Mouse (Mus musculus) urinary bladder, postnatal 14 days (tissue): ENCODE data around the gene Hspa1b.

Source experiments
- DNase-seq: peaks from one replicate; pipeline ENCODE4 v3.0.0; 2021; ENCODE audit warnings: low spot score

The Hspa1b gene

DNA sequence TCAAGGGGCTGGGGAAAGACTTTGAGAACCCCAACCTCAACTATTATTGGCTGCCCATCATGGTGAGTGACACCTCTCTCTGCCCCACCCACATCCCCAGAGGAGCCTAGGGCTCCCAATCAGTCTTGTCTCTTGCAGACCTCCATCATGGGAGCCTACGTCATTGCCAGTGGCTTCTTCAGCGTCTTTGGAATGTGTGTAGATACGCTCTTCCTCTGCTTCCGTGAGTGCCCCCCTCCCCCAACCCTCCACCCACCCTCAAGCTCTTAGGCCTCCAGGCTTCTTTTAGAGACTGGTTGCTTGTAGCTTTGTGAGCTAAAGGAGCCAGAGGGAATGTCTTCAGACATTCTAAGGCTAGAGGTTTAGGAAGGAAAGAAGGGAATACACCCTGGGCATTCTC, 30.2 kb downstream of the Hspa1b start:
- no peak for DNase-seq

DNA sequence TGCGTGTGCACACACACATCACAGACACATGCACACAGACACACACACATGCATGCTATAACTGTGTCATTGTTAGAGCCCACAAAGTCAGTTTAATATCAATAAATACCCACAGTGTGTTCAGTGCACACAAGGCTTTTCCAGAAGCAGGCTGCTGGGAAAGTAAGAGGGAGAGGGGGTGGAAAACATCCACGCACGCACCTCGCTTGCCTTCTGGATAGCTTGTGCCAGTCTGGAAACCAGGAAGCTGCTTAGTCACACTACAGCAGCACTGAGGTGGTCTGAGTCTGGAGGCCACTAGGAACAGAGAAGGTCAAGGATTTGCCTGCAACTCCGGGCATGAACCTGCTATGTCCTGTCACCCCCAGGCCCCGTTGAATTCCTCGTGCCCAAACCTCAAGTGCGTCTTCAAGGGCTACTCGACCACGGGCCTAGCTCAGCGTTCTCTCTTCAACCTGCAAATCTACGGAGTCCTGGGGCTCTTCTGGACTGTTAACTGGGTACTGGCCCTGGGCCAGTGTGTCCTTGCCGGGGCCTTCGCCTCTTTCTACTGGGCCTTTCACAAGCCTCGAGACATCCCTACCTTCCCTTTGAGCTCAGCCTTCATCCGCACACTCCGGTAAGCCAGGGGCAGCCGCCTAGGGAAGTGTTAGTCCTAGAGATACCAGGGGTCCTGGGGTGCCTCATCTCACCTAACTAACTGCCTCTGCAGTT, 31.6 kb downstream of the Hspa1b start:
- no peak for DNase-seq

GRCm38 (mm10) chr17:34924258-34924657, 34.8 kb downstream of the Hspa1b start:
- no peak for DNase-seq

DNA sequence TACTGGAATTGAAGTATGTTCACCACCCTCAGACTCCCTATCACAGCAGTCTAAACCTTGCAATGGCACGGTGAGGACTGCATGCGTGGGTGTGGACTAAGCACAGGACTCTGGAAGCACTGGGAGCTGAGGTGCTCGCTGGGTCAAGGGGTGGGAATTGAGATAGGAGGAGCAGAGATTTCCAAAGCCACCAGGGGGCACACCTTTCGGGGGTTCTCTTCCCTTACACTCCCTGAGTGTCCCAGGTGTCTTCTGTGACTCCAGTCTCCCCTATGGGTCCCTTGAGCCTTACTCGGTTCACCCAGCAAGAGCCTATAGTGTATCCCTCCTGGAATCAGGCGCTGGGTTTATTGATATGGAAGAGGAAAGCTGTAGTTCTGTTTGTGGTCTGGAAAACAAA, 36.1 kb downstream of the Hspa1b start:
- DNase-seq: no peak

DNA sequence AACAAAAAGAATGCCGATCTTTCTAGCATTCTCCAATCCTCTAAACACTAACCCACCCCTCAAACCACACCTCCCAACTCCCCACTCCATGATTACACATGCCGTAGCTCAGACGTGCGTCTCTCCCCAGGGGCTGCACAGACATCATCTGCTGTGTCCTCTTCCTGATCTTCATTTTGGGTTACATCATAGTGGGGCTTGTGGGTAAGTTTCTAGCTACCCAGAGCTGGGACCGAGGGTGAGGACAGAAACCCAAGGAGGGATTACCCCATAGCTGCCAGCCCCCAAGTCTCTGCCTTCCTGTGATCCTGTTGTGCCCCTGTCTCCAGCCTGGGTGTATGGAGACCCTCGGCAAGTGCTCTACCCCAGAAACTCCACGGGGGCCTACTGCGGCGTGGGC, 41.9 kb downstream of the Hspa1b start:
- DNase-seq: no peak

DNA sequence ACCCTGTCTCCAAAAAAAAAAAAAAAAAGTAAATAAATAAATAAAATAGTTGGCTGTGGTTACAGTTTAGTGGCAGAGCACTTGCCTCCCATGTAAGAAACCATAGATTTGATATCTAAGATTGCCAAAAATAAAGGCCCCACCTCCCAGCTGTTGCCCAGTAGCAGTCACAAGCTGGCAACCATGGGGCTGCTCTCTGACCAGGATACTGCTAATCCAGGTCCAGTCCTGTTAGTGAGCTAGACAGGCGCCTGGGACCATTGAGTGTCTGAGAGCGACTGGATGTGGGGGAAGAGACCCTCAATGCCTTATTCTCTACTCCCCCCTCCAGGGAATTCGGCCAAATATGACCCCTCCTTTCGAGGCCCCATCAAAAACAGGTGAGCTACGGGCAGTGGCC, 42.7 kb downstream of the Hspa1b start:
- no peak for DNase-seq

DNA sequence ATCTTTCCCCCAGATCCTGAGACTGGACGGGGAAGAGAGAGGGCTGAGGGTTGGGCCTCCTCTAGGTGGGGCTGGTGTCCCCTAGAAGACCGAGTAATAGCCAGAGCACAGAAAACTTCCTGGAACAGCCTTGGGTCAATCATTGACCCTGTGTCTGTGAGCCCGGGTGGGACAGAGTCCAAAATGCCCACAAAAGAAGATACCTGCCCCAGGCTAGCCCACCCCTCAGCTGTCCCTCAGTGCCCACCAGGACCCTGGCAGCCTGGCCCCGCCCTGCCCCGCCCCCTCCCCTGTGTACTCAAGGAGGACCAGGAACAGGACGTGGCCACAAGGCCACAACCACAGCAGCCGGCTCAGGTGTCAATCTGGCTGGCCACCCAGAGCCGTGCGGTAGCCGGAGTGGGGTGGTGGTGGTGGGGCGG, 43.6 kb downstream of the Hspa1b start:
- DNase-seq: peak; percentile 58

DNA sequence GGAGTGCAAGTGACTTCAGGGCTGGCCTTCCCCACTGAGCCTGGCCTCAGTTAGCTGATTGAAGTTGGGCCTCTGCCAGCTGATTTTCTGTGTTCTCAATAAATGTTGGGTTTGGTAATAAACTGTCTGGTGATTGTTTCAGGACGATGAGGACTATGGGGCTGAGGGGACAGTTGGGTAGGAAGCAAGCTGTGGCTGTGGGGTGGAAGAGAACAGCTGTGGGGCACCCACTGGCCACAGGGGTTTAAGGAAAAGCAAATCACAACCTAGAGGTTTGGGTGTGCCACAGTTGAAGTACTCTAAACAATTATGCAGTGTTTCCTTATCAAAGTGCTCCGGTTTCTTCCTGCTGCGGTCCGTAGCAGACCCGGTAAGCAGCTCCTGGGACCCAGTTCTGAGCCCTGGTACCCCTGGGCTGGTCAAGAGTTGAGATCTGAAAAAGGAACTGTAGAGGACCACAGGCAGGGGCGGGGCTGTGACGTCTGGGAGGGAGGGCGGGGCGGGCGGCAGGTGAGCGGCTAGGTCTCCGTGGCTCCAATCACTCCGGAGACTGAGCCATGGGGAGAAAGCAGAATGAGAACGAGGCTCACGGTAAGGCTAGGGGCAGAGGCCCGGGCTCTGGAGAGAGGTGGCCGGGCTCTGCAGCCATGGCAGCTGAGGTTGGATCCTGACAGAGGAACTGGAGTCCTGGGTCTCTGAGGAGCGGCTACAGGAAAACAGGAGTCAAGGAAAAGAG, 44.9 kb downstream of the Hspa1b start, which contains the start of gene Slc44a4:
Gene Slc44a4 (plus strand): TSS at position 537 of the 736 bp plus-strand sequence.
- DNase-seq: no peak

GRCm38 (mm10) chr17:34911945-34912351, 47.1 kb downstream of the Hspa1b start:
- DNase-seq: peak; percentile 84

DNA sequence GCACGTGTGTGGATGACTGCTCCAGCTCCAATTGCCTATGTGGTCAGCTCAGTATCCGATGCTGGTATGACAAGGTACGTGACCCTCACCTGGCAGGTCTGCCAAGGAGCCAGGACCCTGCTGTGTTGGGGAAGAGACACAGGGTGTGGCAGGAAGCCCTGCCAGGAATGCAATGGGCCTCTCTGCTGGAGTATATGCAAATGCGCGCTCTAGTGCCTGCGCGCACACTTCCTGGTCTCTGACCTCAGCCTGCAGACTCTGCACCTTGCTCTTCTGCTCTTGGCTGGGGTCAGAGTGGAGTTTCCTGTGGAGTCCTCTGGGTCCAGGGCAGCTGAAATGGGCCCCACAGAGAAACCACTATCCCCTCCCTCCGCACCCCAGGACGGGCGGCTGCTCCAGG, 48.1 kb downstream of the Hspa1b start:
- no peak for DNase-seq
